Mouse (Mus musculus): ENCODE results near the gene Lsm3. TPM values are rescaled to one million over a fixed set of nuclear protein-coding genes. Genes with fewer than 3 reads are reported as not detected.

Gene Lsm3
- polyA plus RNA-seq, 1 experiment from 2014 or later = 84.4 TPM

DNA sequence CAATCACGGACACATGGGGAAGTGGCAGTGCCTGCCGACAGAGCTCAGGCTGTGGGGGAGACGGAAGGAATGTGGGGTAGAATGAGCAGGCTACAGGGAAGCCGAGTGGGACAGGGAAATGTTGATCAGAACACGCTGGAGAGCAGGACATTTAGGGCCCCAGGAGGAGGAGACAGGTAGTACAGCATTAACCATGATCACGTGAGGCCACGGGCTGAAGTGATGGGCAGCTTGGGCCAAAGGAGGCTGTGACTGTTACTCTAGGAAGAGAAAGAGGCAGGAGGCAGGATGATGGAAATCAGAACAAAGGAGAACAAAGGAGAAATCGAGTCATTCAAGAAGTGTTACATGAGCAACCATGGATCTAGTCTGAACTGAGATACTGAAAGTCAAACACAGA lies 21.2 kb upstream of the Lsm3 start:
- no peak overlapping the region for H3K4me3 ChIP-seq (ENCODE audit: low read depth, low read length)
- no peaks in the 10 kb centered on the region for H3K4me1 ChIP-seq (ENCODE audit: control insufficient read depth, low read depth, low read length)
- no peak overlapping the region for H3K27ac ChIP-seq (ENCODE audit: low read length)
- no peak overlapping the region for H3K9ac ChIP-seq (ENCODE audit: low read depth, low read length)
- WGBS (ENCODE audit: insufficient replicate concordance) = 68% methylated on average over 8 of the region's 8 CpGs
- peaks cover 4% of the 10 kb centered on the region for H3K36me3 ChIP-seq (ENCODE audit: control insufficient read depth, insufficient read depth)
- H3K9me3 ChIP-seq (replicated peaks; ENCODE audit: control insufficient read depth, low read length) = no peaks in the 10 kb centered on the region
- H3K4me2 ChIP-seq (ENCODE audit: low read depth, low read length) = no peak overlapping the region
- no peak for ATAC-seq (ENCODE audit: low read depth)
- no peaks in the 10 kb centered on the region for H3K27me3 ChIP-seq (ENCODE audit: control insufficient read depth, insufficient read depth, low read depth, low read length)

- no peak for ATAC-seq (ENCODE audit: low read depth)
Observed at GRCm38 (mm10) chr6:91503302-91503701, 12.4 kb upstream of the Lsm3 start.

GRCm38 (mm10) chr6:91506036-91506435 lies 9.7 kb upstream of the Lsm3 start:
- Histone ChIP-seq H3K27me3 (ENCODE audit: control insufficient read depth, insufficient read depth, low read depth, low read length) (no peaks in the 10 kb centered on the region), H3K36me3 (ENCODE audit: control insufficient read depth, insufficient read depth) (peaks cover 22% of the 10 kb centered on the region), H3K4me2 (ENCODE audit: low read depth, low read length) (no peak overlapping the region), H3K27ac (ENCODE audit: low read length) (peak overlapping the region; percentile 46; the same call in 1 of the 2 replicates), H3K9ac (ENCODE audit: low read depth, low read length) (no peak overlapping the region), H3K4me3 (ENCODE audit: low read depth, low read length) (no peak overlapping the region), H3K4me1 (ENCODE audit: control insufficient read depth, low read depth, low read length) (no peaks in the 10 kb centered on the region; the same call in 1 of the 2 replicates), H3K9me3 (replicated peaks; ENCODE audit: control insufficient read depth, low read length) (no peaks in the 10 kb centered on the region)
- ATAC-seq (ENCODE audit: low read depth) = peak; percentile 21; the same call in 1 of the 2 replicates
- 28% methylated on average over 5 of the region's 5 CpGs for WGBS (ENCODE audit: insufficient replicate concordance)

More at GRCm38 (mm10) chr6:91503302-91503701, 12.4 kb upstream of the Lsm3 start:
- Histone ChIP-seq H3K4me2 (ENCODE audit: low read depth, low read length) (no peak overlapping the region), H3K36me3 (ENCODE audit: control insufficient read depth, insufficient read depth) (peaks cover 26% of the 10 kb centered on the region), H3K27ac (ENCODE audit: low read length) (no peak overlapping the region), H3K9me3 (replicated peaks; ENCODE audit: control insufficient read depth, low read length) (no peaks in the 10 kb centered on the region), H3K27me3 (ENCODE audit: control insufficient read depth, insufficient read depth, low read depth, low read length) (no peaks in the 10 kb centered on the region), H3K4me1 (ENCODE audit: control insufficient read depth, low read depth, low read length) (no peaks in the 10 kb centered on the region), H3K4me3 (ENCODE audit: low read depth, low read length) (no peak overlapping the region), H3K9ac (ENCODE audit: low read depth, low read length) (no peak overlapping the region)
- WGBS (ENCODE audit: insufficient replicate concordance) = 49% methylated on average over 1 of the region's 1 CpGs

DNA sequence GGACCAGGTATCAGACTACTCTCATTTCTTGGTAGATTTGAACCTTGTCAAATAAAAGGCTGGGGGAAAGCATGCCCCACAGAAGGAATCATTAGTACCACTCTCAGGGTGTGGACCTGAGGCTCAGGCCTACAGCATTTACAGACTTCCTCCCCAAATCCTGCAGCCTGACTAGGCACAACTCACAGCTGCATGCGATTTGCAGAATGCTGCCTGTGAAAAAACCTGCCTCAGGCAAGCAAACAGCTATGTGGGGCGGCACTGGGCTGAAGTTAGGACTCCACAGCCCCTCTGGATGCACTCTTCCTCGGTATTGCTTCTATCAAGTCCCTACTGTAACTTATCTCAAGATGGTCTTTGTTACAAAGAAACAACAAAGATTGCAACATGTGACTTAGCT lies 7.7 kb upstream of the Lsm3 start:
- no peak overlapping the region for H3K9ac ChIP-seq (ENCODE audit: low read depth, low read length)
- H3K4me2 ChIP-seq (ENCODE audit: low read depth, low read length) = no peak overlapping the region
- 62% methylated on average over 3 of the region's 3 CpGs for WGBS (ENCODE audit: insufficient replicate concordance)
- no peaks in the 10 kb centered on the region; the same call in 1 of the 2 replicates for H3K4me1 ChIP-seq (ENCODE audit: control insufficient read depth, low read depth, low read length)
- no peak overlapping the region for H3K27ac ChIP-seq (ENCODE audit: low read length)
- ATAC-seq (ENCODE audit: low read depth) = no peak
- peaks cover 19% of the 10 kb centered on the region for H3K36me3 ChIP-seq (ENCODE audit: control insufficient read depth, insufficient read depth)
- H3K4me3 ChIP-seq (ENCODE audit: low read depth, low read length) = no peak overlapping the region
- H3K27me3 ChIP-seq (ENCODE audit: control insufficient read depth, insufficient read depth, low read depth, low read length) = no peaks in the 10 kb centered on the region
- no peaks in the 10 kb centered on the region for H3K9me3 ChIP-seq (replicated peaks; ENCODE audit: control insufficient read depth, low read length)

DNA sequence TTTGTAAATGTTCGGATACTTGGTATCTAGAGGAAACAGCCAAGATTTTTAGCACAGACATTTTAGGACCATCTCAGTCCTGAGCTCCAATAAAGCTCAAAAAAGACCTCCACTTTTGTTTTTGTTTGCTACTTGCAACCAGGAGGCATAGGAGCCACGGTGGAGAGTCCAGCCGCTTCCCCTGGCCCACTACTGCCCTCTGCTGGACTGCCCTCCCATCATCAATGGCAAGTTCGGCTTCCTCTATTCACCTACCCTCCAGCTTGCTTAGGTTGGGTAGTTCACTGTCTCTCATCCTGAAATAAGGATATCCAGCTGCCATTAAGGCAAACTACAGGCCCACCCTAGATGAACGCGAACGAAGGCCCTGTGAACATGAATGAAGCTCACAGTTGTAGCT lies 6.4 kb upstream of the Lsm3 start:
- Histone ChIP-seq H3K36me3 (ENCODE audit: control insufficient read depth, insufficient read depth) (peaks cover 7% of the 10 kb centered on the region), H3K27me3 (ENCODE audit: control insufficient read depth, insufficient read depth, low read depth, low read length) (no peaks in the 10 kb centered on the region), H3K4me2 (ENCODE audit: low read depth, low read length) (no peak overlapping the region)

DNA sequence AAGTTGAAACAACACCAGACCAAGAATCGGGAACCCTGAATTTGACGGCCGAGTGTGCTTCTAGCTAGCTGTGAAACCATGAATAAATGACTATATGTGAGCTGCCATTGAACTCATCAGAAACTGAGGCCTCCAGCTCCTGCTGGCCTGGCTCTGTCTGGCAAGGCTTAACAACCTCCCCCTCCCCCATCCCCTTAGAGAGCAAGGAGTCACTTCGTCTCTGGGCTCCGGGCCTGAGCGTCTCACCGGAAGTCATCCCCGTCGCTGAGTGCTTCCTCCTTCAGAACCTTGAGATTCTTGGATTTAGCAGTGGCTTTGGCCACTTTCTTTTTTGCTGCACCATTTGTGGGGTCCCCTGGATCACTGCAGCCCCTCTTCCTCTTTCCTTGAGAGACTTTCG lies 5.5 kb upstream of the Lsm3 start:
- Histone ChIP-seq H3K36me3 (ENCODE audit: control insufficient read depth, insufficient read depth) (peaks cover 7% of the 10 kb centered on the region; the same call in 1 of the 2 replicates), H3K4me2 (ENCODE audit: low read depth, low read length) (no peak overlapping the region), H3K27me3 (ENCODE audit: control insufficient read depth, insufficient read depth, low read depth, low read length) (no peaks in the 10 kb centered on the region), H3K27ac (ENCODE audit: low read length) (no peak overlapping the region), H3K4me1 (ENCODE audit: control insufficient read depth, low read depth, low read length) (peaks cover 9% of the 10 kb centered on the region), H3K9me3 (replicated peaks; ENCODE audit: control insufficient read depth, low read length) (no peaks in the 10 kb centered on the region), H3K9ac (ENCODE audit: low read depth, low read length) (no peak overlapping the region), H3K4me3 (ENCODE audit: low read depth, low read length) (no peak overlapping the region)
- ATAC-seq (ENCODE audit: low read depth) = no peak
- WGBS (ENCODE audit: insufficient replicate concordance) = 58% methylated on average over 10 of the region's 10 CpGs

More for the DNA sequence above, 6.4 kb upstream of the Lsm3 start:
- H3K4me1 ChIP-seq (ENCODE audit: control insufficient read depth, low read depth, low read length) = peaks cover 1% of the 10 kb centered on the region
- no peak overlapping the region for H3K4me3 ChIP-seq (ENCODE audit: low read depth, low read length)
- 32% methylated on average over 7 of the region's 7 CpGs for WGBS (ENCODE audit: insufficient replicate concordance)
- H3K9me3 ChIP-seq (replicated peaks; ENCODE audit: control insufficient read depth, low read length) = no peaks in the 10 kb centered on the region
- ATAC-seq (ENCODE audit: low read depth) = no peak
- no peak overlapping the region for H3K9ac ChIP-seq (ENCODE audit: low read depth, low read length)
- H3K27ac ChIP-seq (ENCODE audit: low read length) = no peak overlapping the region

DNA sequence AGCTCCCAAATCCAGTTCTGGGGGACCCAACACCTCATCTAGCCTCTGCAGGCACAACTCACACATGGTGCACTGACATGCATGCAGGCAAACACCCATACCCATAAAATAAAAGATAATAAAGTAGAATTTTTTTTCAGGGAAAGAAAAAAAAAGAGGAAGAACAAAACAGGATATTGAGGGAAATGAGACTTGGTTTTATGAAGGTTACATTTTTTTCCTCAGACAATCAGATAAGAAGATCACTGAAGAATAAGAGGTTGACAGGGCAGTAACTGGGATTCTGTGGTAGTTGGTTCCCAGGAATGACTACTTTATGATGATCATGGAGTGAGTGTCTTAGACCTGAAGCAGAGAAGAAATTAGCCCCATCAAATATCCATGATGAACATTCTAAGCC lies 1.6 kb upstream of the Lsm3 start:
- Histone ChIP-seq H3K27ac (ENCODE audit: low read length) (no peak overlapping the region), H3K27me3 (ENCODE audit: control insufficient read depth, insufficient read depth, low read depth, low read length) (no peaks in the 10 kb centered on the region), H3K9me3 (replicated peaks; ENCODE audit: control insufficient read depth, low read length) (no peaks in the 10 kb centered on the region), H3K9ac (ENCODE audit: low read depth, low read length) (no peak overlapping the region), H3K4me2 (ENCODE audit: low read depth, low read length) (no peak overlapping the region), H3K4me1 (ENCODE audit: control insufficient read depth, low read depth, low read length) (peaks cover 20% of the 10 kb centered on the region), H3K4me3 (ENCODE audit: low read depth, low read length) (no peak overlapping the region), H3K36me3 (ENCODE audit: control insufficient read depth, insufficient read depth) (peaks cover 1% of the 10 kb centered on the region; the same call in 1 of the 2 replicates)
- ATAC-seq (ENCODE audit: low read depth) = no peak

DNA sequence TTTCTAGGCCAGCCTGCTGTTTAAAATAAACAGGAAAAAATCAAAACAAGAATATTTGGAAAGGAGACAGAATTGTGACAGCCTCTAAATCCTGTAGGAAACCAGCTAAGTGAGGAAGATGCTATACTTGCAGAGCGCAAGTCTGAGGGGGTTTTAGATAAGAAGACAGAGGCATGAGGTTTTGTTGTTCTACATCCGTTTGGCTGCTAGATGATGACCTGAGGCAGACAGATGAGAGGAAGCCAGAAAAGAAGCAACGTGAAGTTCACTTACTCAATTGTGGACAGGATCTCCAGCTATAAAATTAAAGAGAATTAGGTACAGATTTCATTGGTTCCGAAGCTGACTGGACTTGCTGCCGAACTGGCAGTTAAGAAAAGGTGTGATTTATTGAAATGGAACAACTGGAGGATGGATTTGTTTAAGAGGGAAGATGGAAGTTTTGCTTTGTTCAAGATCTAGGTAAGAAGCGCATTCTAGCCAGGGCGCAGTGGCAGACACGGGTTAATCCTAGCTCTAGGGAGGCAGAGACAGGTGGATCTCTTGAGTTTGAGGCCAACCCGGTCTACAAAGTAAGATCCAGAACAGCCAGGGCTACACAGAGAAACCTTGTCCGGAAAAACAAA lies 878 bp upstream of the Lsm3 start:
- no peak for ATAC-seq (ENCODE audit: low read depth)
- no peaks in the 10 kb centered on the region for H3K27me3 ChIP-seq (ENCODE audit: control insufficient read depth, insufficient read depth, low read depth, low read length)
- peak overlapping the region; percentile 86 for H3K4me3 ChIP-seq (ENCODE audit: low read depth, low read length)
- peaks cover 20% of the 10 kb centered on the region for H3K4me1 ChIP-seq (ENCODE audit: control insufficient read depth, low read depth, low read length)
- peak overlapping the region; percentile 71 for H3K9ac ChIP-seq (ENCODE audit: low read depth, low read length)
- peak overlapping the region; percentile 85 for H3K4me2 ChIP-seq (ENCODE audit: low read depth, low read length)
- 14% methylated on average over 10 of the region's 10 CpGs for WGBS (ENCODE audit: insufficient replicate concordance)
- no peaks in the 10 kb centered on the region for H3K9me3 ChIP-seq (replicated peaks; ENCODE audit: control insufficient read depth, low read length)
- H3K36me3 ChIP-seq (ENCODE audit: control insufficient read depth, insufficient read depth) = peaks cover 7% of the 10 kb centered on the region
- H3K27ac ChIP-seq (ENCODE audit: low read length) = no peak overlapping the region

DNA sequence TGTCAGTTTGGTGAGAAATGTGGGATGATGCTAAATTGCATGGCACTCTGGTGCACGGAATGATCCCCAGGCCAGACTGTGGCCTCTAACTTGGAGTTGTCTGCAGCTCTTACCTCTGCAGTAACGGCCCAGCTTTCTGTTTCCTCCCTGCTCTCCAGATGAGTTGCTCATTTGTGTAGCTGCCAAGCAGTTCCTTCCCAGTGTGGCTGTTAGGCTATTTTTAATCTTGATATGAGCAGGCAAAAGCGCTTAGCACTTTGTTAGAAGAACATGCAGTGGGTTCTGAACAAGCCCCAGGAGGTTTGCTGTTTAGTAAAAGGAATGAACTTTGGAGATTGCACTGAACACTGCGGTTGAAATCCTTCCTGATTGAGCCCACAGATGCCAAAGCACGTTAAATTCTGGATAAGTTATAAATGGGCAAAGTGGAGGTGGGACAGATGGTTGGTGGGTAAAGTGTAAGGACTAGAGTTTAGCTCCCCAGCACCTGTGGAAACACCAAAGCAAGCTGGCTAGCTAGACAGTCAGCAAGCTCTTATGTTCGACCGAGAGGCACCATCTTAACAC lies 2.8 kb downstream of the Lsm3 start:
- Histone ChIP-seq H3K27ac (ENCODE audit: low read length) (no peak overlapping the region), H3K4me3 (ENCODE audit: low read depth, low read length) (no peak overlapping the region), H3K9ac (ENCODE audit: low read depth, low read length) (no peak overlapping the region), H3K4me2 (ENCODE audit: low read depth, low read length) (no peak overlapping the region), H3K36me3 (ENCODE audit: control insufficient read depth, insufficient read depth) (peaks cover 28% of the 10 kb centered on the region), H3K9me3 (replicated peaks; ENCODE audit: control insufficient read depth, low read length) (no peaks in the 10 kb centered on the region), H3K27me3 (ENCODE audit: control insufficient read depth, insufficient read depth, low read depth, low read length) (no peaks in the 10 kb centered on the region), H3K4me1 (ENCODE audit: control insufficient read depth, low read depth, low read length) (peaks cover 20% of the 10 kb centered on the region)
- ATAC-seq (ENCODE audit: low read depth) = no peak
- WGBS (ENCODE audit: insufficient replicate concordance) = 76% methylated on average over 7 of the region's 7 CpGs

Data from liver, embryonic 16.5 days (tissue).